Mouse (Mus musculus): Measurements from ENCODE around the gene Fkbp6.

GRCm38 (mm10) chr5:135276597-135276996 lies 73.2 kb downstream of the Fkbp6 start:
- TF ChIP-seq GATA1 (IDR thresholded peaks at IDR 0.05; ENCODE audit: borderline replicate concordance, low read length) (no peak), FLI1 (IDR thresholded peaks at IDR 0.05; ENCODE audit: low read length) (no peak)
